Mouse (Mus musculus): ENCODE measurements at regions not wholly inside any gene's neighbourhood (a gene's known extent, or its start where the extent isn't known, plus 50 kb on each side); places are given as distances from the start of the nearest gene placed in this dataset.
A peak's percentile ranks its signal among the peaks of the same experiment; 100 is the strongest.

GRCm38 (mm10) chr12:9091951-9092350 is 62.2 kb downstream of the Ttc32 start:
- DNase-seq (ENCODE audit: low spot score): peak; percentile 9

DNA sequence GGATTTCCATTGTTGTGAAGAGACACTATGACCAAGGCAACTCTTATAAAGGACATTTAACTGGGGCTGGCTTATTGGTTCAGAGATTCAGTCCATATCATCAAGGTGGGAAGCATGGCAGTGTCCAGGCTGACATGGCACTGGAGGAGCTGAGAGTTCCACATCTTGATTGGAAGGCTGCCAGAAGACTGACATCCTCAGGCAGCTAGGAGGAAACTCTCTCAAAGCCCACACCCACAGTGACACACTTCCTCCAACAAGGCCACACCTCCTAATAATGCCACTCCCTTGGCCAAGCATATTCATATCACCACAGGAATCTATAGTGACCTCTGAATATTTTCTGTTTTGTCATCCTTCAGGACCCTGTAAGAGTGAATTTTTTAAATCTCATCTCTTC is 65.3 kb downstream of the Ttc32 start:
- no peak for DNase-seq (ENCODE audit: low spot score)

DNA sequence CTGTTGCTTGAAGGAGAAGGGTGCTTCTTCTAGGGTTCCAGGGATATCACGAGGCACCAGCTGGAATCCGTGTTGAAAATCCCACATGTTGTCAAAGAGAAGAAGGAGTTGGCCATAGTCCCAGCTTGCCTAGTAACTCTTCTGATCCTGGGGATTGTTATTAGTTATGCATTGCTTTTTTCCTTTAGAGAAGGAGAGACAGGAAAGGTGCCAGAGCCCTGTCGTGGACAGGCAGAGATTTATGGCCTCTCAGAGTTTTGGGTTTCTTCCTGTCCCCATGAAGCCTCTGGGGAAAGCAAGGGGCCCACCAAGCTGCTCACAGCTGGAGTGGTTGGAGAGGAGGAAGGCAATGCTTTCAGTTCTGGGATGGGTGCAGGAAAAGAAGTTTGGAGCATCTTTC is 76.6 kb downstream of the Ttc32 start:
- no peak for DNase-seq (ENCODE audit: low spot score)

GRCm38 (mm10) chr12:9109806-9110205 is 80.0 kb downstream of the Ttc32 start:
- DNase-seq (ENCODE audit: low spot score): no peak

DNA sequence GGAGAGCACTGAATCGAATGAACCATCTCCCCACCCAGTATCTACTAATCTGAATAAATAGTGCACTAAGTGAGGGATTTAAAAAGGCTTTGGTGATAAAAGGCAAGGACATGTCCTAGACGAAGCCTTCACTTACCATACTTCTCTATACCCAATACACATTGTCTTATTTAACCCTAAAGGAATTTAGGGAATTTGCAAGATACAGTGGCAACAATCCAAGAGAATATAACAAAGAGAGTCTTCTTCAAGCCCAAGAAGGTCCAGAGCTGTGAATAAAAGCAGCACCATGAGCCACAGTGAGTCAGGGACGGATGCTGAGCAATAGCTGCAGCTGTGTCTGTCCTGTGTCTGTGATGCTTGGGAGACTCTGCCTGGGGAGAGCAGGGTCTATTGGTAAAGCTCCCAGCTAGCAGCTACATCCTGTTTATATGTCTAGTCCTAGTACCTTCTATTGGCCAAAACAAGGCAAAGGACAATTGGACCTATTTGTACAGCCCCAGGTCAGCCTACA is 82.4 kb downstream of the Ttc32 start:
- DNase-seq (ENCODE audit: low spot score): no peak

DNA sequence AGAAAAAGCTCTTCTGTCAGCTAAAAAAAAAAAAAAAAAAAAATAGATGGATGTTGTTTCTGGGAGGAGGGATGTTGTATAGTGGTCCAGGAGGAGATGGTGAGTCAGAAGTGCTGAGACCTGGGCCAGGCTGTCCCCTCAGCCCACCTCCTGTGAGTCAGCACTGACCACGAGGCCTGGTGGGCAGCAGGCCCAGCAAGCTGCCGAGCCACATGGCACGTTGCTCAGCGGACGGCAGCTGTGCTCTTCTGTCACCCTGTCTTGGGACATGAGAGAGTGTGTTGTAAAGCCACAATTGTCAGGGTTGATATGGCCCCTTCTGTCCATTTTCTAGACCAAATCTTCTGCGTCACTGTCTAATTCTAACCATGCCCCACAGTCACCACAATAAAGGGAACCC is 83.9 kb downstream of the Ttc32 start:
- peak; percentile 30 for DNase-seq (ENCODE audit: low spot score)

GRCm38 (mm10) chr12:9114061-9114460 is 84.3 kb downstream of the Ttc32 start:
- no peak for DNase-seq (ENCODE audit: low spot score)

GRCm38 (mm10) chr12:9118576-9118975 is 88.8 kb downstream of the Ttc32 start:
- no peak for DNase-seq (ENCODE audit: low spot score)

DNA sequence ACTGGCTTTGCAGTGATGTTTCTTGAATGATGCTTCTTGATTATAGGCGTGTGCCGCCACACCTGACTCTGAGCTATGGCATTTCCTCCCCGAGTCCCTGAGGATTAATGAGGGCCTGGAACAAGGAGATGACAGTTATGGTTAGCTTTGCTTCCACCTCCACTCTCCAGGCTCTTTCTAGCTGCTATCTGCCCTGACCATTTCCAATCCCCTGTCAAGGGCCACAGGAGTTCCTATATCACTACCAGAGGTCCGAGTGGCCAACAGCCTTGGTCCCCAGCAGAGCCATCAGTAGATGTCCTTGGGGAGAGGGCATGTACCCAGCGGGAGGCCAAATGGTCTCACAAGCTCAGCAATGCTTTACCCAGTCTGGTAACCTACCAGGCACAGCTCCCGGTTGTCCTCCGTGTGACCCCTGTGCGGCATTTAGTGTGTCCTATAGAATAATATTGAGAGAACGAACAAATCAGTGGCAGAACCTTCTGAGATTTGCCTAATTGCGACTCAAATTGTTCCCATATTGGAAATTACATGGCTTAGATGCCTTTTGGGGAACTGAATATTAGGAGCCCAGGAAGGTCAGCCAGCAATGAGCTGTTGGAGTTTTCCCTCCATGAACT is 98.2 kb downstream of the Ttc32 start:
- no peak for DNase-seq (ENCODE audit: low spot score)

DNA sequence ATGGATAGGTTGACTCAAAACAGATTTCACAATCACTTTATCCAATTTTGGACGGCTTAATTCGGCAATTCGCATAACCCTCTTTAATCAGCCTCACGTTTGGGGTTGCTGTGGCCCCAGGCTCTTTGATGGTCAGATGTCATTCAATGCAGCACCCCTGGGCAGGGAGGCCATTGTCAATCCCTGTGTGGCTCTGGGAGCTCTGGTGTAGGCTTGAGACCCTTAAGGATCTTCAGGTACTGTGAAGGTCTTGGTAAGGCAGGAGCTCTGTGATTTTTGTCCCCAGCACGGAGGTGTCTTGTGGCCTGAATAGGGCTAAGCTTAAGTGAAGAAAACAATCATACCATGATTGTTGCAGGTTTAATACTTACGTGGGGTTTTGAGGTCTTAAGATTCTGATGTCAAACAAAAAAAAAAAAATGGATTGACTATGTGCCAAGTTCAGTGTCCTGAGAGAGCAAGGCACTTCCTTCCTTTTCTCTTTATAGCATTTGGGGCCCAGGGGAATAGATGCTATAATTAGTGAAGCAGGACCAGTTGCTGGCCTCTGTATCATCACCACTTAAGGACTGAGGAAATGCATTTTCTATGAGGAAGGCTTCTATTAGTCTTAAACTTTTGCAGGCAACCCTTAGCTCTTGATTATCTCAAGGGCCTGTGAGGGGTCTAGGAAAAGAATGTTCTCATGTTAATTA is 98.9 kb downstream of the Ttc32 start:
- no peak for DNase-seq (ENCODE audit: low spot score)

DNA sequence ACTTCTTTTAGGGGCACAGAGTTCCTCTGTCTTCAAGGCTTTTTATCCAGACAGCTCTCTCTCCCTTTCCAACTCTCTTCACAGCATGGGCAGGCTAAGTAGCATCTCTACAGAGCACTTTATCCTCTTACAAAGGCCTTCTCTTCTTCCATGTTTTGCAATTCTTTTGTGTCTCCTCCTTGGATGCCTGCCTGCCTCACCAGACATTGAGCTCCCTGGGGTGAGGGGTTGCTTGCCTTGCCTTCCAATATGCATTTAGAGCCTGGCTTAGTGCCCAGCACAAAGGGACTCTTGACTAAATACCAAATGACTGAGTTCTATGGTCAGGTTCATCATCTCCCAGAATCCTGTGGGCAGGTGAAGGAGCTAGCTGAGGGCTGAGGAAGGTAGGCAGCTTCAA is 102.8 kb downstream of the Ttc32 start:
- DNase-seq (ENCODE audit: low spot score): no peak

DNA sequence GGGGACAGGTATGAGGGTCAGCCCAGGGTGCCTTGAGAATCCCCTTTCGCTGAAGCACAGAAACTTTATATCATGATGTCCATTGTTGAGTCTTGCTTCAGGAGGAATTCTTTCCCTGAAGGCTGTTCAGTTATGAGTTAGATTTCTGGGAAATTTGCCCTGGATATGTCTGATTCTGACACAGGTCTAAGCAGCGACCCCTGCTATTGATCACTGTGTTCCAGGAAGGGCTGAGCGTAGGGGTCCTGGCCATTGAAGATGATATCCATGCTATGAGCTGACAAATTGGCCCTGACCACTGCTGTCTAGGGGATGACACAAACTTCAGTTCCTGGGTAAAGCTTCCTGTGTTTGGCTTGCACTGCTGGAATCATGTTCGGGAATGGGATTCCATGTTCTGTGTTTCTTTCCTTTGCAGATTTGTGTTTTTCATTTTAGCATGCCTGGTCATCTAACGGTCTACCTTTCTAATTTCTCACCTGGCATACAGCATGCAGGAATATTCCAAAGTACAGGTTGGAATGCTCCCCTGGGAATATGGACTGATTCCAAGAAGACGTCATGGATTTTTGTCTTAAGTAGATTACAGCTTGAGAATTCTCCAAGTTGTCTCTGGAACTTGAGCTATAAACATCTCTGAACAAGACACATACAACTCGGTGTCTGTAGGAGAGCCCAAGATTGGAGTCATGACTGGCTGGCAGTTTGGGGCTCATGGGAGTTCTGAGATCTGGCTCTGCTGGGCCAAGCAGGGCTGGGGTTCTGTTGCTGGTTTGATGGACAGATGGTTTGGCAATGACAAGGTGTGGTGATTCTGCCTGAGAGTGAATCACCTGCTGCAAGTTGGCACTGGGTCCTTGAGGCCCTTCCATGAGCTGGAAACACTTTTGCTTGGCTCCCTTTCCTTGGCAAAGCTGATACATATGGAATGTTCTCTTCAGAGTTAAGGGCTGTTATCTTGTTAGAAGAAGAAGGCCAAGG is 104.4 kb downstream of the Ttc32 start:
- DNase-seq (ENCODE audit: low spot score): no peak

- DNase-seq (ENCODE audit: low spot score): no peak
Measured at GRCm38 (mm10) chr12:9151001-9151400, 121.2 kb downstream of the Ttc32 start.

DNA sequence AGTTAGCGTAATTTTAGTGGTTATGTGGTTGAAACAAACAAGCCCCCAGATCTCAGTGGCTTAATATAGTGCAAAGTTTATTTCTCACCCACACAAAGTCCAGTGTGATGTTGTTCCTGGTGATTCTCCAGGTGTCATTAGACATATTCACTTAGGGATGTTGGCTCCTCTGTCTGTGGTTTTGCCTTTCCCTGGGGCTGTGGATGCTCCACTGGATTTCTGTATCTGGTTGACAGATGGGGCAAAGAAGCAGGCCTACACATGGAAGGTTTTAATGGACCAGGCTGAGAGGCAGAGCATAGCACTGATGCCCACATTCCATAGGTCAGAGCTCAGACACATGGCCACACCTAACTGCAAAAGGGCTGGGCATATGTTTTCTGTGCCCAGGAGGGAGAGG is 121.6 kb downstream of the Ttc32 start:
- no peak for DNase-seq (ENCODE audit: low spot score)

GRCm38 (mm10) chr12:9154491-9154890 is 124.7 kb downstream of the Ttc32 start:
- no peak for DNase-seq (ENCODE audit: low spot score)

DNA sequence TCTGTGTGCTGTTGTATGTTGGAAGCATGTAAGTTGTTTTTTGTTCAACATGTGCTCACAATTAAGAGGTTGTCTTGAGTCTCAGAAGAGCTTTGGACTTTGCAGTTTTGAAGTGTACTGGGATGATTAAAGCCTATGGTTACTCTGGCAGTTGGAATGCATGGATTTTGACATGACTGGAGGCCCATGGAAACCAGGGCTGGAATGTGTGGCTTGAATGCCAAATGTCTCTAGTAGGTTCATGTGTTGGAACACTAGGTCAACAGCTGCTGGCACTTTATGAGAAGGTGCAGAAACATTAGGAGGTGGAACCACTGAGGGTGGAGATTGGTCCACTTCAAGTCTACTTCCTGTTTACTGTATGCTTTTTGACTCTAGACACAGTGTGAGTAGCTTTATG is 127.0 kb downstream of the Ttc32 start:
- DNase-seq (ENCODE audit: low spot score): no peak

GRCm38 (mm10) chr12:9158751-9159150 is 129.0 kb downstream of the Ttc32 start:
- DNase-seq (ENCODE audit: low spot score): no peak

- DNase-seq (ENCODE audit: low spot score): no peak
Measured at GRCm38 (mm10) chr12:9165367-9165940, 135.7 kb downstream of the Ttc32 start.

GRCm38 (mm10) chr12:9166218-9166908 is 136.6 kb downstream of the Ttc32 start:
- DNase-seq (ENCODE audit: low spot score): peak; percentile 29

DNA sequence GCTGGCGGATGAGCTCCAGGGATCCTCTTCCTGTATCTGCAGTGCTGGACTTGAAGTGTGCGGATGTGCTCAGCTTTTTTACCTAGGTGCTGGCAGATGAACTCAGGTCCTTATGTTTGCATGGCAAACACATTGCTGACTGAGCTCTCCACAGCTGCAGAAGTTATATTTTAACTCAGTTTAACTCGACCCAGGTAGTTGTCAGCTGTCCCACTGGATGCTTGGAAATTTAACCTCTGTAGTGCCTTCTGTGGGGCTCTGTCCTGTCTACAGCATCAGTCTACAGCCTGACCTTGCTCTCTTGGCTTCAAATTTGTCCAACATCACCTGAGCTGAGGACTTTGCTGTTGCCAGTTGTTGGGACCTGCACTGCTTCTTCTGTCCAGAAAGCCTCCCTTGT is 139.2 kb downstream of the Ttc32 start:
- DNase-seq (ENCODE audit: low spot score): no peak

GRCm38 (mm10) chr12:9173680-9174079 is 143.9 kb downstream of the Ttc32 start:
- DNase-seq (ENCODE audit: low spot score): no peak

DNA sequence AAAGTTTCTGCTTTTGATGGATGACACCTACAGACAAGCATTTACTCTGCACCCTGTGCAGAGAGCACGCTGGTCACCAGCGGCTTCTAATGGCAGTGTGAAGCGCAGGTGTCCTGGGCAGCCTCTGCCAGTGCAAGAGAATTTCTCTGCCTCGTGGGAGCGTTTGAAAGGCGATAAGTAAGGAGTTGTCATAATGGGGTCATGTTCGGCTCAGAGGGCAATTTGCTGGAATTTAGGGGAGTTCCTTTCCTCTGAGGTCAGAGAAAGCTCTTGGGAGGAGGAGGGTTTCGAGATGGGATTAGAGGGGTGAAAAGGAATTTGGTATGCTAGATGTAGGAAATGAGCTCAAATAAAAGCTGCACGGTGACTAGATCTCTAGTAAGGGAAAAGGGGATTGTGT is 144.5 kb downstream of the Ttc32 start:
- DNase-seq (ENCODE audit: low spot score): no peak

Data from ovary, postnatal 36 days (tissue).